Mouse (Mus musculus) CH12.LX (cell line): ENCODE measurements around the gene Eif3a. TPM values are rescaled to one million over a fixed set of nuclear protein-coding genes. Genes with fewer than 3 reads are reported as not detected.

ENCODE experiments used
- DNase-seq: peaks from one replicate; pipeline ENCODE4 v3.0.0-alpha.2; 2013; ENCODE audit errors: extremely low read depth
- H3K27ac ChIP-seq: 2 replicates; pipeline ENCODE4 v1.5.1; 2012; ENCODE audit warnings: low read depth, mild to moderate bottlenecking, control low read depth, moderate library complexity; ENCODE audit not compliant: insufficient read depth
- H3K27me3 ChIP-seq: replicated peaks from 2 replicates; pipeline ENCODE3; 2012; ENCODE audit warnings: inconsistent platforms
- H3K36me3 ChIP-seq, 2 experiments: replicated peaks in 1 of 2; 2 replicates each; pipeline versions ENCODE3 to v1.6.1; 2012; ENCODE audit warnings: inconsistent platforms in 1 of 2, low read length in 1 of 2, mild to moderate bottlenecking in 1 of 2, mixed read lengths in 1 of 2, moderate library complexity in 1 of 2; ENCODE audit not compliant: control insufficient read depth in 1 of 2, insufficient read depth in 1 of 2
- H3K4me1 ChIP-seq, 2 experiments: 2 replicates each; pipeline ENCODE4 v1.6.1; 2012; ENCODE audit warnings: inconsistent platforms in 1 of 2, moderate library complexity in 1 of 2; ENCODE audit not compliant: insufficient read depth in 2 of 2, control insufficient read depth in 1 of 2
- H3K4me2 ChIP-seq: 2 replicates; pipeline ENCODE4 v1.6.1; 2012; ENCODE audit warnings: low read depth, mild to moderate bottlenecking, control low read depth; ENCODE audit not compliant: poor library complexity, insufficient read depth, severe bottlenecking
- H3K4me3 ChIP-seq, 3 experiments: fragments of 150-350 bp in 1 of 3; sonication (generic) in 1 of 3; replicated peaks in 1 of 3; 2 replicates each; pipeline versions ENCODE3 to v1.5.1; 2011 to 2012; ENCODE audit warnings: low read depth in 2 of 3, low read length in 2 of 3, mild to moderate bottlenecking in 2 of 3, moderate library complexity in 2 of 3, control low read depth in 1 of 3, improper control_type of control experiment in 1 of 3, inconsistent platforms in 1 of 3, mixed read lengths in 1 of 3; ENCODE audit not compliant: poor library complexity in 1 of 3
- H3K79me2 ChIP-seq: replicated peaks from 2 replicates; pipeline ENCODE4 v1.6.1; 2012; ENCODE audit warnings: mild to moderate bottlenecking, moderate library complexity; ENCODE audit not compliant: control insufficient read depth, poor library complexity, insufficient read depth, severe bottlenecking; ENCODE audit errors: extremely low read depth
- H3K9ac ChIP-seq: 2 replicates; pipeline ENCODE4 v1.6.1; 2012; ENCODE audit warnings: low read depth, mild to moderate bottlenecking, control low read depth, moderate library complexity; ENCODE audit not compliant: insufficient read depth
- H3K9me3 ChIP-seq: replicated peaks from 2 replicates; pipeline ENCODE3; 2012; ENCODE audit warnings: low read length, inconsistent platforms, mixed read lengths
- BHLHE40 ChIP-seq: IDR thresholded peaks from 2 replicates; pipeline ENCODE4 v1.6.1; 2011; ENCODE audit warnings: mild to moderate bottlenecking, low read depth, low read length, improper control_type of control experiment
- CHD2 ChIP-seq: IDR thresholded peaks from 2 replicates; pipeline ENCODE4 v1.6.1; 2011; ENCODE audit warnings: low read length, improper control_type of control experiment
- CTCF ChIP-seq, 2 experiments: IDR thresholded peaks in 1 of 2; conservative IDR thresholded peaks in 1 of 2; 2 replicates each; pipeline ENCODE4 v1.5.1; 2011 to 2012; ENCODE audit warnings: low read depth in 2 of 2, low read length in 2 of 2, improper control_type of control experiment in 1 of 2, inconsistent platforms in 1 of 2, mild to moderate bottlenecking in 1 of 2, moderate library complexity in 1 of 2
- E2F4 ChIP-seq: IDR thresholded peaks from 2 replicates; pipeline ENCODE4 v1.6.1; 2011; ENCODE audit warnings: low read depth, low read length, improper control_type of control experiment; ENCODE audit not compliant: insufficient replicate concordance
- ETS1 ChIP-seq: conservative IDR thresholded peaks from 2 replicates; pipeline ENCODE4 v1.6.1; 2012; ENCODE audit warnings: low read depth, mild to moderate bottlenecking, inconsistent platforms, low read length, improper control_type of control experiment, moderate library complexity
- HCFC1 ChIP-seq: IDR thresholded peaks from 2 replicates; pipeline ENCODE4 v1.6.1; 2012; ENCODE audit warnings: low read depth, mild to moderate bottlenecking, inconsistent platforms, low read length, improper control_type of control experiment
- JUN ChIP-seq: IDR thresholded peaks from 2 replicates; pipeline ENCODE4 v1.6.1; 2011; ENCODE audit warnings: low read depth, mild to moderate bottlenecking, low read length, improper control_type of control experiment, moderate library complexity; ENCODE audit not compliant: insufficient read depth
- JUND ChIP-seq: conservative IDR thresholded peaks from 2 replicates; pipeline ENCODE4 v1.6.1; 2011; ENCODE audit warnings: low read depth, low read length, improper control_type of control experiment
- MAX ChIP-seq: IDR thresholded peaks from 2 replicates; pipeline ENCODE4 v1.6.1; 2011; ENCODE audit warnings: low read length, improper control_type of control experiment
- MAZ ChIP-seq: IDR thresholded peaks from 2 replicates; pipeline ENCODE4 v1.6.1; 2012; ENCODE audit warnings: low read depth, mild to moderate bottlenecking, inconsistent platforms, low read length, improper control_type of control experiment, moderate library complexity
- MXI1 ChIP-seq: IDR thresholded peaks from 2 replicates; pipeline ENCODE4 v1.6.1; 2011; ENCODE audit warnings: mild to moderate bottlenecking, low read depth, low read length, improper control_type of control experiment
- MYC ChIP-seq: IDR thresholded peaks from 2 replicates; pipeline ENCODE4 v1.6.1; 2011; ENCODE audit warnings: low read depth, mild to moderate bottlenecking, improper control_type of control experiment, low read length
- PAX5 ChIP-seq: IDR thresholded peaks from 2 replicates; pipeline ENCODE4 v1.6.1; 2012; ENCODE audit warnings: low read length, inconsistent platforms, mixed read lengths
- POLR2A ChIP-seq: IDR thresholded peaks from 2 replicates; pipeline ENCODE4 v1.6.1; 2011; ENCODE audit warnings: low read depth, mild to moderate bottlenecking, improper control_type of control experiment, low read length
- RAD21 ChIP-seq: IDR thresholded peaks from 2 replicates; pipeline ENCODE4 v1.6.1; 2011; ENCODE audit warnings: low read depth, mild to moderate bottlenecking, low read length, improper control_type of control experiment, moderate library complexity
- RCOR1 ChIP-seq: conservative IDR thresholded peaks from 2 replicates; pipeline ENCODE4 v1.6.1; 2012; ENCODE audit warnings: low read depth, mild to moderate bottlenecking, inconsistent platforms, low read length, improper control_type of control experiment
- SMC3 ChIP-seq: IDR thresholded peaks from 2 replicates; pipeline ENCODE4 v1.6.1; 2011; ENCODE audit warnings: low read depth, low read length, improper control_type of control experiment
- UBTF ChIP-seq: IDR thresholded peaks from 2 replicates; pipeline ENCODE4 v1.6.1; 2012; ENCODE audit warnings: low read depth, mild to moderate bottlenecking, inconsistent platforms, low read length, improper control_type of control experiment, moderate library complexity
- USF2 ChIP-seq: conservative IDR thresholded peaks from 2 replicates; pipeline ENCODE4 v1.6.1; 2011; ENCODE audit warnings: low read depth, low read length, improper control_type of control experiment
- ZC3H11A ChIP-seq: IDR thresholded peaks from 2 replicates; pipeline ENCODE4 v1.6.1; 2012; ENCODE audit warnings: low read depth, mild to moderate bottlenecking, inconsistent platforms, low read length, improper control_type of control experiment
- ZKSCAN1 ChIP-seq: IDR thresholded peaks from 2 replicates; pipeline ENCODE4 v1.6.1; 2012; ENCODE audit warnings: low read depth, inconsistent platforms, low read length, improper control_type of control experiment, borderline replicate concordance
- ZNF384 ChIP-seq: IDR thresholded peaks from 2 replicates; pipeline ENCODE4 v1.6.1; 2012; ENCODE audit warnings: low read depth, low read length, improper control_type of control experiment, inconsistent platforms
- dilution Hi-C: fragments of 300-500 bp; cut with MboI; formaldehyde crosslinking; loops from 2 replicates; pipeline ENCODE4 v1.14.3; 2020; ENCODE audit warnings: low sequenced_read_pairs; ENCODE audit not compliant: extremely low pct_unique_long_range_greater_than_20kb, extremely low pct_ligation_motif_present
- in situ Hi-C: fragments of 300-500 bp; cut with MboI; formaldehyde crosslinking; loops from 3 replicates; pipeline ENCODE4 v1.14.3; 2019; ENCODE audit warnings: low sequenced_read_pairs, low pct_ligation_motif_present, low pct_unique_long_range_greater_than_20kb, mixed read lengths
- polyA plus RNA-seq: library from polyadenylated mRNA; unstranded; fragments of >175 nt; gene quantifications from 2 replicates; pipeline ENCODE4 v1.2.1, GENCODE M21; 2012; ENCODE audit warnings: low read depth; ENCODE audit not compliant: insufficient read length
- total RNA-seq, 2 experiments: library from RNA; depleted of rRNA; stranded (reverse); fragments of 300-350 nt in 1 of 2; fragments of >200 nt in 1 of 2; gene quantifications; 2 replicates each; pipeline ENCODE4 v1.2.3; 2012 to 2014

Eif3a gene
- total and polyA plus RNA-seq, 3 experiments, result 128 to 372 (median 213) TPM

DNA sequence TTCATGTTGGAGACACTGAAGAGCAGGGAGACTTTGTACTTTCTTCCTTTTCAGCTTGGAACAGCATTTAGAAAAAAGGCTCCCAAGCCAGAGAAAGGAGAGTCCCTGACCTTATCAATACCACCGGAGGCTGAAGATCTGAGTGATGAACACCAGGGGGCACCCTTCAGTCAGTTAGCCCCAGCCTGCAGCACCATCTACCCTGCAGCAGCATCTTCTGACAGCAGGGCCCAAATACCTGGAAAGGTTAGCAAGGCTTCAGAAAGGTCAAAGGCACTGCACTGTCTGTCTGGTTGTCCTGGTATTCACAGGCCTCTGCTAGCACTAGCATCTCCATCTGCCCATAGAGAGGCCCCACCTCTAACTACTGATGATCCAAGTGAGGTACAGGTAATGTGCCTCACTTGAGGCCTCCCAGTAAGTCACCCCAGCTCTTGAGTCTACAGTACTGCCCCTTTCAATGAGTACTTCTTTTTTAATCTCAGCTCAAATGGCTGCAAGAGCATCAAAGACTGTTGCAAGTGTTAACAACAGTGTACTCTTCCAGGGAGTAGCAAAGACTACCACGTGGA is 60.1 kb downstream of the Eif3a start:
- TF ChIP-seq POLR2A, result no peak
- TF ChIP-seq CTCF (conservative IDR thresholded peaks at IDR 0.05 in 1 of 2, IDR thresholded peaks at IDR 0.05 in 1 of 2; ENCODE audit: low read depth in 2 of 2, low read length in 2 of 2), result peak; percentile 67 to 85
- no peak for TF ChIP-seq RCOR1
- no peak for TF ChIP-seq HCFC1
- TF ChIP-seq BHLHE40, result peak; percentile 9; the same call in 1 of the 2 replicates
- no peak for TF ChIP-seq ZNF384
- TF ChIP-seq MAZ, result no peak
- no peak for TF ChIP-seq ETS1
- TF ChIP-seq SMC3, result peak; percentile 80
- peak; percentile 73 for TF ChIP-seq RAD21
- no peak for TF ChIP-seq E2F4
- in situ Hi-C loops (no loop called here), dilution Hi-C loops (no loop called here)
- Histone ChIP-seq H3K27ac (no peak overlapping the region), H3K4me1 (no peaks in the 10 kb centered on the region), H3K27me3 (peaks cover 3% of the 10 kb centered on the region), H3K4me2 (no peak overlapping the region), H3K9ac (no peak overlapping the region), H3K9me3 (no peaks in the 10 kb centered on the region), H3K4me3 (no peak overlapping the region), H3K79me2 (no peaks in the 10 kb centered on the region), H3K36me3 (no peaks in the 10 kb centered on the region)
- peak; percentile 75 for DNase-seq

DNA sequence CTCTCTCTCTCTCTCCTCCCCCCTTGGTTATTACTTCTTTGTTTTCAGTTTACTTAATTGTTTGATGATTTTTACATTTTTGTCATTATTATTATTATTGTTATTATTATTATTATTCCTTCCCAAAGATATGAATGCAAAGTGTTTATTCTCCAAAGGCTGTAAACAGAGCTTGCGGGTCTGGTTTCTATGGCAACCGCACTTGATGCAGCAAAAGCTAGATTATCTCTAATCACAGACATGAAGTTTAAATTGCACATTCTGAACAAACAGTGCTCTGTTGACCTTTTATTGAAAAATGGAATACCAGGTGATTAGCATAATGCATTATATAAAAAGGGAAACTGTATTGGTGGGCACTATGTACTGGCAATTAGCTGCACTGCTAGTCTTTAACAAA is 74.1 kb downstream of the Eif3a start:
- H3K9ac ChIP-seq, result no peak overlapping the region
- H3K36me3 ChIP-seq, result no peaks in the 10 kb centered on the region
- no peak overlapping the region for H3K4me3 ChIP-seq
- in situ Hi-C loops, result loop anchor here (25.0 kb wide), 1 partner anchor 104 kb away; no protein-coding TSS in a partner anchor
- TF ChIP-seq HCFC1, result no peak
- no peak for TF ChIP-seq USF2
- no peak for TF ChIP-seq MYC
- no peak for TF ChIP-seq E2F4
- TF ChIP-seq CHD2, result no peak
- no peak for TF ChIP-seq JUND
- no peak for TF ChIP-seq SMC3
- TF ChIP-seq JUN, result no peak
- TF ChIP-seq RCOR1, result no peak
- TF ChIP-seq ZC3H11A, result no peak
- TF ChIP-seq ZKSCAN1, result no peak
- TF ChIP-seq POLR2A, result no peak
- TF ChIP-seq PAX5, result no peak
- TF ChIP-seq MAZ, result no peak
- TF ChIP-seq MXI1, result no peak
- no peak for TF ChIP-seq UBTF
- no peak for TF ChIP-seq ZNF384
- TF ChIP-seq MAX, result no peak
- peaks cover 2% of the 10 kb centered on the region for H3K27me3 ChIP-seq
- no peak overlapping the region for H3K4me2 ChIP-seq
- H3K79me2 ChIP-seq, result no peaks in the 10 kb centered on the region
- dilution Hi-C loops, result no loop called here
- H3K9me3 ChIP-seq, result no peaks in the 10 kb centered on the region
- no peak overlapping the region for H3K27ac ChIP-seq
- no peak for DNase-seq
- H3K4me1 ChIP-seq, result peaks cover 6 to 10% of the 10 kb centered on the region in 2 experiments; a peak in 2 of 4 replicates
